Mouse (Mus musculus) neural tube, embryonic 13.5 days (tissue): ENCODE data around the gene Hspa12b. TPM values are rescaled to one million over a fixed set of nuclear protein-coding genes. Genes with fewer than 3 reads are reported as not detected.
"Not testable (repeated sequence)": the region's sequence is repeated elsewhere in the genome, so short reads cannot be mapped to it uniquely, and the experiment has no call there.

Experiments used
- ATAC-seq: fragments of 200-750 bp; cut with Nextera tagmentation; 2 replicates; pipeline ENCODE4 v1.8.0; 2017; ENCODE audit warnings: low read depth, mild to moderate bottlenecking, moderate TSS enrichment, moderate library complexity
- H3K27ac ChIP-seq: fragments of 300-500 bp; sonication (generic); replicated peaks from 2 replicates; pipeline ENCODE4 v1.5.1; 2015; ENCODE audit warnings: moderate library complexity, mild to moderate bottlenecking, inconsistent platforms
- H3K27me3 ChIP-seq: fragments of 300-500 bp; sonication (generic); 2 replicates; pipeline ENCODE4 v1.6.1; 2015; ENCODE audit warnings: mild to moderate bottlenecking, inconsistent platforms
- H3K36me3 ChIP-seq: fragments of 300-500 bp; sonication (generic); 2 replicates; pipeline ENCODE4 v1.6.1; 2015; ENCODE audit warnings: mild to moderate bottlenecking, inconsistent platforms
- H3K4me1 ChIP-seq: fragments of 300-500 bp; sonication (generic); replicated peaks from 2 replicates; pipeline ENCODE4 v1.6.1; 2015; ENCODE audit warnings: inconsistent platforms
- H3K4me2 ChIP-seq: fragments of 300-500 bp; sonication (generic); 2 replicates; pipeline ENCODE4 v1.6.1; 2015; ENCODE audit warnings: inconsistent platforms, mild to moderate bottlenecking, moderate library complexity
- H3K4me3 ChIP-seq: fragments of 300-500 bp; sonication (generic); 2 replicates; pipeline ENCODE4 v1.5.1; 2015; ENCODE audit warnings: mild to moderate bottlenecking, inconsistent platforms
- H3K9ac ChIP-seq: fragments of 300-500 bp; sonication (generic); 2 replicates; pipeline ENCODE4 v1.6.1; 2015; ENCODE audit warnings: moderate library complexity, mild to moderate bottlenecking, inconsistent platforms
- H3K9me3 ChIP-seq: fragments of 300-500 bp; sonication (generic); 2 replicates; pipeline ENCODE4 v1.6.1; 2016; ENCODE audit warnings: inconsistent platforms
- WGBS: fragments of 180-500 bp; shearing (Covaris S2); methylation state at CpG from one replicate; pipeline ENCODE4 v1.1.7; 2015; 5-methylcytosine and 5-hydroxymethylcytosine counted together
- polyA plus RNA-seq: library from polyadenylated mRNA; unstranded; fragments of >200 nt; fragmentation: Nextera tagmentation; extraction: Ambion mirVana; gene quantifications from 2 replicates; pipeline ENCODE4 v1.2.1, GENCODE M21; 2015

Gene Hspa12b
- polyA plus RNA-seq, 1 experiment from 2014 or later = 5.1 TPM

GRCm38 (mm10) chr2:131104021-131104420 is 23.1 kb upstream of the Hspa12b start:
- Histone ChIP-seq H3K4me1 (no peaks in the 10 kb centered on the region), H3K36me3 (no peaks in the 10 kb centered on the region), H3K4me3 (no peak overlapping the region), H3K9me3 (no peaks in the 10 kb centered on the region), H3K4me2 (no peak overlapping the region), H3K27me3 (no peaks in the 10 kb centered on the region), H3K9ac (no peak overlapping the region), H3K27ac (no peak overlapping the region)
- WGBS = 87% methylated on average over 4 of the region's 4 CpGs
- no peak for ATAC-seq

- WGBS = 77% methylated on average over 4 of the region's 4 CpGs
- not testable (repeated sequence) for H3K27me3 ChIP-seq
Observed at GRCm38 (mm10) chr2:131105061-131105460, 22.0 kb upstream of the Hspa12b start.

GRCm38 (mm10) chr2:131105989-131106388 is 21.1 kb upstream of the Hspa12b start:
- H3K9ac ChIP-seq = no peak overlapping the region
- no peak overlapping the region for H3K4me3 ChIP-seq
- H3K4me2 ChIP-seq = no peak overlapping the region
- H3K36me3 ChIP-seq = no peaks in the 10 kb centered on the region
- no peak overlapping the region for H3K27ac ChIP-seq
- ATAC-seq = no peak
- WGBS = 92% methylated on average over 5 of the region's 5 CpGs
- H3K4me1 ChIP-seq = no peaks in the 10 kb centered on the region
- no peaks in the 10 kb centered on the region for H3K27me3 ChIP-seq
- no peaks in the 10 kb centered on the region for H3K9me3 ChIP-seq

More at GRCm38 (mm10) chr2:131105061-131105460, 22.0 kb upstream of the Hspa12b start:
- H3K4me3 ChIP-seq, H3K4me1 ChIP-seq, H3K36me3 ChIP-seq, ATAC-seq, H3K9me3 ChIP-seq, H3K27ac ChIP-seq, H3K9ac ChIP-seq, H3K4me2 ChIP-seq: not testable (repeated sequence)

DNA sequence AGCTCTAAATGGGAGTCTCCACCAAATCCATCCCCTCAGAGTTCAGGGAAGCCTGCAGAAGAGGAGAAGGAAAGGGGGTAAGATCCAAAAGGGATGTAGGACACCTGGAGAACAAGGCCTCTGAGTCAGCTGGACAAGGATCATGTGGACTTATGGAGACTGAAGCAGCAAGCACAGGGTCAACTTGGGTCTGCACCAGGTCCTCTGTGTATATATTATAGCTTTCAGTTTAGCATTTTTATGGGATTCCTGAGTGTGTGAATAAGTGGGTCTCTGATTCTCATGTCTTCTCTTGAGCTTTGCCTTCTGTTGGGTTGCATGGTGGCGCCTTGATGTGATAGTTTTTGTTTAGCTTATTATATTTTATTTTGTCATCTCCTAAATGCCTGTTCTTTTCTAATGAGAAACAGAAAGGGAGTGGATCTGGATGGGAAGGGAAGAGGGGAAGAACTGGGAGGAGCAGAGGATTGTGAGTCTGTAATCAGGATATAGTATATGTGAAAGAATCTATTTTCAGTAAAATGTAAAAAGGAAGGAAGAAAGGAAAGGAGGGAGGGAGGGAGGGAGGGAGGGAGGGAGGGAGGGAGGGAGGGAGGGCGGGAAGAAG is 8.0 kb upstream of the Hspa12b start:
- Histone ChIP-seq H3K9ac (no peak overlapping the region), H3K36me3 (no peaks in the 10 kb centered on the region), H3K4me1 (no peaks in the 10 kb centered on the region), H3K27me3 (no peaks in the 10 kb centered on the region), H3K4me3 (no peak overlapping the region), H3K4me2 (no peak overlapping the region), H3K9me3 (no peaks in the 10 kb centered on the region), H3K27ac (no peak overlapping the region)
- WGBS = 82% methylated on average over 2 of the region's 2 CpGs
- no peak for ATAC-seq

DNA sequence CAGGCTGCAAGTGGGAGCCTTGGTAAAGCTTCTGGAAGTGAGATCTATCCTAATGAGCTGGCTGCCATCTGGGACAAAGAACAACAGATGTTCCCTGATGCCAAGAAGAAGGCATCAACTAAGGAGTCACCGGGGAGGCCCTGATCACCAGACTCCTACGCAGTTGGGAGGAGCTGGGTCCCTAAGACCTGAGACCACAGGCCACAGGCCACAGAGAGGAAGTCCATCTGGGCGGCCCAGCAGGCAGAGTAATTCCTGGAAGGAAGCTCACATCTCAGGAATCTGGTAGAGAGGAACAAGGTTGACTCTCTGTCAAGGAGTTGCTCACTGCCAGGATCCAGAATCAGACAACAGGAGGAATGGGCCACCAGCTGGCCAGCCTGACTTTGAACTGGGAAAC is 2.9 kb upstream of the Hspa12b start:
- H3K27me3 ChIP-seq = no peaks in the 10 kb centered on the region
- no peak overlapping the region for H3K9ac ChIP-seq
- no peaks in the 10 kb centered on the region for H3K36me3 ChIP-seq
- no peak overlapping the region for H3K4me2 ChIP-seq
- H3K27ac ChIP-seq = no peak overlapping the region
- no peaks in the 10 kb centered on the region for H3K9me3 ChIP-seq
- WGBS = 69% methylated on average over 3 of the region's 3 CpGs
- H3K4me3 ChIP-seq = no peak overlapping the region
- no peak for ATAC-seq
- H3K4me1 ChIP-seq = peaks cover 17% of the 10 kb centered on the region

GRCm38 (mm10) chr2:131125157-131125963 is 1.7 kb upstream of the Hspa12b start:
- H3K4me2 ChIP-seq = no peak overlapping the region
- peaks cover 17% of the 10 kb centered on the region for H3K4me1 ChIP-seq
- H3K9ac ChIP-seq = no peak overlapping the region; the same call in 1 of the 2 replicates
- H3K4me3 ChIP-seq = no peak overlapping the region
- H3K36me3 ChIP-seq = no peaks in the 10 kb centered on the region
- no peaks in the 10 kb centered on the region for H3K27me3 ChIP-seq
- H3K27ac ChIP-seq = no peak overlapping the region
- H3K9me3 ChIP-seq = no peaks in the 10 kb centered on the region
- 88% methylated on average over 9 of the region's 9 CpGs for WGBS
- no peak for ATAC-seq

DNA sequence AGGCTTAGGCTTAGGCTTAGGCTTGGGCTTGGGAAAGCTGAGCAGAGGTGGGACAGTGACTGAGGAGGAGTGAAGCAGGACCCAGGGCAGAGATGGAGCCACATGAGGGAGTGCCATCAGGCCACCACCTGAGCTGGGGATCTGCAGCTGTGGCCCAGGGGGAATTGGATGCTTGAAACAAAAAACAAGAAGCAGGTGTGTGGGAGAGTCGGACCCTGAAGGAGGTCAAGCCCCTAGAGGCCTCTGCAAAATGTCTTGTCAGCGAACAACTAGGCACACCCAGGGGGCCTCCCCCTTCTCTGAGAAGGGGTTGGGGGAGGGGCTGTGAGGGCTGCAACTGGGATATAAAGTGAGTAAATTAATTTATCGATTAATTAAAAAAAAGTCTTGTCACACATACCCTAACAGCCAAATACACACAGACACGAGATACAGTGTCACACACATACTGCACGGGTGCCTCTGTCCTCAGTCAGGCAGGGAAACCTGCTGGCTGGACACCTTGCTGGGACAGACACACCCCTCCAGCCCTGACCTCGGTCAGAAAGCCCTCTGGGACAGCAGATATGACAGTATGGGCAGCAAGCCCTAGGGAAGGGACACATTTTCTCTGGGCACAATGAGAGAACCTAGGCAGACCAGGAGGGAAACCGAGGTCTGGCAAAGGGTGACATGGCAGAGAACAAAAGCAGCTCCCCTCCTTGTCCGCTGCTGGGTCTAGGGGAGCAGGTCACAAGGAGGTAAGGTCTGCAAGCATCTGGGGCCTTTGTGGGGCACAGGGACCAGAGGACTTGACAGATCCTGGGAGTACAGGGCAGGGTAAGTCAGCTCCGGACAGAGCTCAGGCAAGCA is 890 bp upstream of the Hspa12b start:
- H3K4me1 ChIP-seq = peaks cover 17% of the 10 kb centered on the region
- 50% methylated on average over 9 of the region's 9 CpGs for WGBS
- no peaks in the 10 kb centered on the region for H3K9me3 ChIP-seq
- H3K4me3 ChIP-seq = no peak overlapping the region
- no peak overlapping the region; the same call in 1 of the 2 replicates for H3K9ac ChIP-seq
- H3K27me3 ChIP-seq = no peaks in the 10 kb centered on the region
- no peak for ATAC-seq
- 0 out of 2 replicates have a peak overlapping the region, but pooled peaks have one; percentile 70 for H3K4me2 ChIP-seq
- no peaks in the 10 kb centered on the region for H3K36me3 ChIP-seq
- no peak overlapping the region for H3K27ac ChIP-seq

- Histone ChIP-seq H3K4me3 (peak overlapping the region; percentile 41), H3K36me3 (no peaks in the 10 kb centered on the region), H3K27ac (no peak overlapping the region), H3K4me2 (peak overlapping the region; percentile 70), H3K27me3 (no peaks in the 10 kb centered on the region), H3K4me1 (peaks cover 17% of the 10 kb centered on the region), H3K9me3 (no peaks in the 10 kb centered on the region), H3K9ac (no peak overlapping the region)
- no peak for ATAC-seq
- 85% methylated on average over 5 of the region's 5 CpGs for WGBS
Observed at GRCm38 (mm10) chr2:131128211-131128610, 1.1 kb downstream of the Hspa12b start.

GRCm38 (mm10) chr2:131128636-131129157 is 1.6 kb downstream of the Hspa12b start:
- Histone ChIP-seq H3K27ac (no peak overlapping the region), H3K9ac (no peak overlapping the region), H3K4me2 (0 out of 2 replicates have a peak overlapping the region, but pooled peaks have one; percentile 70), H3K36me3 (no peaks in the 10 kb centered on the region), H3K4me1 (peaks cover 17% of the 10 kb centered on the region), H3K9me3 (no peaks in the 10 kb centered on the region), H3K4me3 (no peak overlapping the region), H3K27me3 (no peaks in the 10 kb centered on the region)
- WGBS = 84% methylated on average over 3 of the region's 3 CpGs
- ATAC-seq = no peak

- Histone ChIP-seq H3K36me3 (no peaks in the 10 kb centered on the region), H3K4me1 (peaks cover 17% of the 10 kb centered on the region), H3K27me3 (no peaks in the 10 kb centered on the region), H3K4me3 (no peak overlapping the region), H3K4me2 (no peak overlapping the region), H3K27ac (no peak overlapping the region), H3K9me3 (no peaks in the 10 kb centered on the region), H3K9ac (no peak overlapping the region)
- WGBS = 85% methylated on average over 5 of the region's 5 CpGs
- ATAC-seq = no peak
Observed at GRCm38 (mm10) chr2:131129836-131130235, 2.8 kb downstream of the Hspa12b start.

- 77% methylated on average over 2 of the region's 2 CpGs for WGBS
- no peaks in the 10 kb centered on the region for H3K36me3 ChIP-seq
- ATAC-seq = no peak
- no peaks in the 10 kb centered on the region for H3K9me3 ChIP-seq
- H3K4me1 ChIP-seq = peaks cover 17% of the 10 kb centered on the region
- H3K9ac ChIP-seq = no peak overlapping the region
- no peak overlapping the region for H3K27ac ChIP-seq
- H3K27me3 ChIP-seq = no peaks in the 10 kb centered on the region
- no peak overlapping the region for H3K4me3 ChIP-seq
- no peak overlapping the region for H3K4me2 ChIP-seq
Observed at GRCm38 (mm10) chr2:131130849-131131248, 3.8 kb downstream of the Hspa12b start.
